Comparison of ENCODE assay signal across 18 mouse cellular contexts in the genomic region with DNA sequence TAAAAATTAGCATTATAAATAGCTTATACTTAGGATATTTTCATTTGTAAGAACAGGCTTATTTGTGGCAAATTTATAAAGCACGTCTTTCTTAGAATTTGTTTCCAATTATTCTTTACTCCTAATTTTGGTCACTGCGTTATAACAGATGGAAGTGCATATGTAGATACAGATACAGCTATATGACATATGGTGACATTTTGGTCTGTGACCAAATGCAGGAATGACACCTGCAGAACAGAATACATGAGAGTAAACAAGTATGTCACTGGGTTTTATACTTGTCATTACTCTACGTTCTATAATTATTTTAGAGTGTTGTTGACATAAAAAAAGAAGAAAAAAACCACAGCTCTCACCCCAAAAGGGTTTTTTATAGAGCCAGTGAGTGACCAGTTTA. TPM values are rescaled to one million over a fixed set of nuclear protein-coding genes. Genes with fewer than 3 reads are reported as not detected.
"Had no signal": no experiment of that assay in that cellular context is flagged by ENCODE, and none has a peak within 500 bp of the region (broad histone marks: within the 10 kb centered on the region; RNA-seq: fewer than 3 reads in every experiment).

No protein-coding gene starts in this region.

- H3K27ac ChIP-seq: left cerebral cortex, adult 2 months; liver, embryonic 13.5 days; neural tube, embryonic 12.5 days; neural tube, embryonic 15.5 days had no signal

- H3K4me1 ChIP-seq: liver, embryonic 13.5 days had no signal

- H3K9ac ChIP-seq: liver, embryonic 13.5 days; neural tube, embryonic 12.5 days; neural tube, embryonic 15.5 days had no signal

- H3K27me3 ChIP-seq: liver, embryonic 13.5 days; neural tube, embryonic 12.5 days; neural tube, embryonic 15.5 days had no signal

- DNase-seq: kidney, postnatal 14 days; kidney, postnatal 4 days; layer of hippocampus, postnatal 36 days; liver, embryonic 13.5 days; lung, adult 2 months; lung, postnatal 14 days; lung, postnatal 4 days; midbrain, embryonic 14.5 days; retina, postnatal 1 day; thymus, adult 18-20 months; thymus, postnatal 36 days had no signal

- H3K4me2 ChIP-seq: liver, embryonic 13.5 days; midbrain, embryonic 11.5 days; neural tube, embryonic 12.5 days; neural tube, embryonic 15.5 days had no signal

- H3K4me3 ChIP-seq: left cerebral cortex, adult 2 months; liver, embryonic 13.5 days; neural tube, embryonic 12.5 days; neural tube, embryonic 15.5 days had no signal

- H3K36me3 ChIP-seq: liver, embryonic 13.5 days; neural tube, embryonic 12.5 days had no signal

- H3K9me3 ChIP-seq: liver, embryonic 13.5 days; neural tube, embryonic 12.5 days; neural tube, embryonic 15.5 days had no signal

RNA-seq across cellular contexts. Expression of gene Nap1l5, which starts 7.8 kb away (rescaled TPM):
- total RNA-seq: megakaryocyte progenitor cell, adult 5-6 weeks; megakaryocyte-erythroid progenitor cell, adult 5-6 weeks had no signal
- polyA plus RNA-seq: liver, adult 2 months had no signal
